Mouse (Mus musculus) lung, embryonic 16.5 days (tissue): ENCODE results near the gene Pou2f1. TPM values are rescaled to one million over a fixed set of nuclear protein-coding genes. Genes with fewer than 3 reads are reported as not detected.
A peak's percentile ranks its signal among the peaks of the same experiment; 100 is the strongest.

Source experiments
- ATAC-seq: fragments of 200-750 bp; cut with Nextera tagmentation; 2 replicates; pipeline ENCODE4 v1.8.0; 2017; ENCODE audit warnings: low read depth, mild to moderate bottlenecking, moderate library complexity
- H3K27ac ChIP-seq: fragments of 300-500 bp; sonication (generic); 2 replicates; pipeline ENCODE4 v1.5.1; 2014; ENCODE audit warnings: mild to moderate bottlenecking, control low read depth, low read length
- H3K27me3 ChIP-seq: fragments of 300-500 bp; sonication (generic); 2 replicates; pipeline ENCODE4 v1.6.1; 2014; ENCODE audit warnings: low read depth, low read length, mixed read lengths; ENCODE audit not compliant: control insufficient read depth, insufficient read depth
- H3K36me3 ChIP-seq: fragments of 300-500 bp; sonication (generic); 2 replicates; pipeline ENCODE4 v1.6.1; 2014; ENCODE audit warnings: low read length; ENCODE audit not compliant: control insufficient read depth, insufficient read depth
- H3K4me1 ChIP-seq: fragments of 300-500 bp; sonication (generic); replicated peaks from 2 replicates; pipeline ENCODE4 v1.6.1; 2014; ENCODE audit warnings: low read length, mixed read lengths; ENCODE audit not compliant: control insufficient read depth, insufficient read depth
- H3K4me2 ChIP-seq: fragments of 300-500 bp; sonication (generic); 2 replicates; pipeline ENCODE4 v1.6.1; 2014; ENCODE audit warnings: low read depth, low read length, control low read depth
- H3K4me3 ChIP-seq: fragments of 300-500 bp; sonication (generic); 2 replicates; pipeline ENCODE4 v1.5.1; 2014; ENCODE audit warnings: mild to moderate bottlenecking, low read length, control low read depth
- H3K9ac ChIP-seq: fragments of 300-500 bp; sonication (generic); 2 replicates; pipeline ENCODE4 v1.6.1; 2014; ENCODE audit warnings: low read length, control low read depth
- H3K9me3 ChIP-seq: fragments of 300-500 bp; sonication (generic); 2 replicates; pipeline ENCODE4 v1.6.1; 2016; ENCODE audit warnings: low read length; ENCODE audit not compliant: control insufficient read depth
- WGBS: fragments of 180-500 bp; shearing (Covaris S2); extraction: QIAGEN DNeasy Blood & Tissue Kit; methylation state at CpG from one replicate; pipeline ENCODE4 v1.1.7; 2014; 5-methylcytosine and 5-hydroxymethylcytosine counted together
- polyA plus RNA-seq: library from polyadenylated mRNA; unstranded; fragments of >200 nt; fragmentation: Nextera tagmentation; extraction: Ambion mirVana; gene quantifications from 2 replicates; pipeline ENCODE4 v1.2.1, GENCODE M21; 2015

Gene Pou2f1
- polyA plus RNA-seq, 1 experiment from 2014 or later, result 16.3 TPM

- H3K9ac ChIP-seq, result no peak overlapping the region
- no peak for ATAC-seq
- H3K9me3 ChIP-seq, result no peaks in the 10 kb centered on the region
- 0 out of 2 replicates have a peak, but pooled peaks cover 2% of the 10 kb centered on the region for H3K4me1 ChIP-seq
- H3K4me2 ChIP-seq, result no peak overlapping the region
- H3K36me3 ChIP-seq, result no peaks in the 10 kb centered on the region
- no peak overlapping the region for H3K4me3 ChIP-seq
- WGBS, result 58% methylated on average over 9 of the region's 9 CpGs
- H3K27ac ChIP-seq, result no peak overlapping the region
- H3K27me3 ChIP-seq, result no peaks in the 10 kb centered on the region
These were observed 146.5 kb downstream of the Pou2f1 start for GRCm38 (mm10) chr1:165855759-165856545.

DNA sequence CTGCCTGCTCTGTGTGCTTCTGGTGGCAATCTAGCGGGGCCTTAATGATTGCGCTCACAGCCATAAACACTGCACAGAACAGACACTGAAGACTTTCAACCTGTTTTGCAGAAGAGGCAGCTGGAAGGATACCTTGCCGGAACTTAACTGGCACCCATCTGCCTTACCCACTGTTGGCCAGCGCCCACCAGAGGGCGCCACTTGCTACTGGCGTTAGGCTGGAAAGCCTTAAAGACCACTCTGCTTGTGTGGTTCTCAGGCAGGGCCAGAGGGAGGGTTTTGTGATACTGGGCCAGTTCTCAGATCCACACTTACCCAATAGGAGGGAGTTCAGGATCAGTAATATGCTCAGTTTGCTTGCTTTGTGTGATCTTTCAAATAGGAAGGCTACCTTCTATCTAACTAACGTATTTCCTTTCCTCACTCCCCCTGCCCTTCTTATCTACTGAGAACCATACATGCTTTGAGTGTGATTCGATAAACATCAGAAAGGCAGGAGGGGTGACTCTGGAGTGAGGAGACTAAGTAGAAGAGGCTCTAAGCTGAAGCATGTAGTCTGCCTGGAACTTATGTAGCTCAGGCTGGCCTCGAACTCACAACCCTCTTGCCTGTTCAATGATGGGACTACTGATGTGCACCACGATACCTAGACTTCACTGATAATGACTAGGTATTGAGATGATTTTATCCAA, 148.6 kb downstream of the Pou2f1 start:
- no peak for ATAC-seq
- WGBS, result 60% methylated on average over 10 of the region's 10 CpGs
- Histone ChIP-seq H3K9ac (no peak overlapping the region), H3K27me3 (no peaks in the 10 kb centered on the region), H3K4me1 (peaks cover 8% of the 10 kb centered on the region; the same call in 1 of the 2 replicates), H3K4me3 (no peak overlapping the region), H3K27ac (no peak overlapping the region), H3K9me3 (no peaks in the 10 kb centered on the region), H3K4me2 (no peak overlapping the region), H3K36me3 (no peaks in the 10 kb centered on the region)

DNA sequence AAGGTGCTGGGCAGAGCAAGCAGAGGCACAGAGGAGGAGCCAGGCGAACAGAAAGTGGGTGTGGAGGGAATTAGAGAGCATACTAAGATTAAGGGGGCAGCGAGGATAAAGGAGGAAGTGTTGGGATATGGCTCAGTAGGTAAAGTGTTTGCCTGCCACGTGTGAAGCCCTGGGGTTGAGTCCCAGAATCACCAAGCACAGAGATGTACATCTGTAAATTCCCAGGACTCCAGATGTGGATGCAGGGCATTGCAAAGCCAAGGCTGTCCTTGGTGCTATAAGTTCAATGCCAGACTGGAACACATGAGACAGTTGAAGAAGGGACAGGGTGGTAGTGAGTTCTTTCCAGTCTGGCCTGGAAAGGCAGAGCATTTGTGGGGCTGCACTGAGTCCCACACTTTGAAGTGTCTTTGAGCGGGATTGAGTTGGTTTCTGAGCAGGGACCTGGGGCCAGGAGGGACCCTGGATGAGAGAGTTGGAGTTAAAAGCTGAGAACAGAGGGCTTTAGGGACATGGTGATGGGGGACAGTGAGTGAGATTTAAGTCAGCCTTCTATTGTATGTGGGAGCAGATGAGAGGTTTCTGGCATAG, 149.3 kb downstream of the Pou2f1 start:
- Histone ChIP-seq H3K4me3 (no peak overlapping the region), H3K9ac (no peak overlapping the region), H3K4me1 (peaks cover 8% of the 10 kb centered on the region; the same call in 1 of the 2 replicates), H3K36me3 (no peaks in the 10 kb centered on the region), H3K9me3 (no peaks in the 10 kb centered on the region), H3K4me2 (no peak overlapping the region), H3K27ac (no peak overlapping the region), H3K27me3 (no peaks in the 10 kb centered on the region)
- no peak for ATAC-seq
- WGBS, result 45% methylated on average over 4 of the region's 4 CpGs

DNA sequence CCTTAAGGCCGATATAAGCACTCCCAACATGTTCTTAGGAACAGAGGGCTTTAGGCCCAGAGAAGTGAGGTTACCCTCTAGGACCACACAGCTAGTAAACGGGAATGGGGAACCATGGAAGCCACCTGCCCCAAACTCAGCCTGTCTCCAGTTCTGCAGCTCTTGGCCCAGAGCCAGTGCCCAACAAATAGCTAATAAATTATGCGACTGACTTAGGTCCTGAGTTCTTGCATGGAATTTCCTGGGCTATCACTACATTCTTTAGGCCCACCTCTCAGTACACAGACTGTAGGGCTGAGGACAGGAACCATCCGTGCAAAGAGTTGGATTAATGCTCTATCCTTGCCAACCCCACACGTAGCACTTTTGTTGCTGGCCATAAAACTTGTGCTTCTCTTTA, 150.3 kb downstream of the Pou2f1 start:
- H3K27ac ChIP-seq, result no peak overlapping the region
- H3K4me1 ChIP-seq, result peaks cover 8% of the 10 kb centered on the region; the same call in 1 of the 2 replicates
- H3K9ac ChIP-seq, result no peak overlapping the region
- ATAC-seq, result no peak
- H3K4me3 ChIP-seq, result no peak overlapping the region
- H3K27me3 ChIP-seq, result no peaks in the 10 kb centered on the region
- no peak overlapping the region for H3K4me2 ChIP-seq
- WGBS, result 40% methylated on average over 5 of the region's 5 CpGs
- H3K36me3 ChIP-seq, result no peaks in the 10 kb centered on the region
- no peaks in the 10 kb centered on the region for H3K9me3 ChIP-seq

GRCm38 (mm10) chr1:165849458-165850445, 152.7 kb downstream of the Pou2f1 start:
- 52% methylated on average over 17 of the region's 17 CpGs for WGBS
- Histone ChIP-seq H3K9ac (no peak overlapping the region), H3K4me1 (peaks cover 13% of the 10 kb centered on the region), H3K36me3 (no peaks in the 10 kb centered on the region), H3K27me3 (0 out of 2 replicates have a peak, but pooled peaks cover 4% of the 10 kb centered on the region), H3K4me2 (no peak overlapping the region), H3K27ac (peak overlapping the region; percentile 47), H3K4me3 (no peak overlapping the region), H3K9me3 (no peaks in the 10 kb centered on the region)
- ATAC-seq, result peak; percentile 56

DNA sequence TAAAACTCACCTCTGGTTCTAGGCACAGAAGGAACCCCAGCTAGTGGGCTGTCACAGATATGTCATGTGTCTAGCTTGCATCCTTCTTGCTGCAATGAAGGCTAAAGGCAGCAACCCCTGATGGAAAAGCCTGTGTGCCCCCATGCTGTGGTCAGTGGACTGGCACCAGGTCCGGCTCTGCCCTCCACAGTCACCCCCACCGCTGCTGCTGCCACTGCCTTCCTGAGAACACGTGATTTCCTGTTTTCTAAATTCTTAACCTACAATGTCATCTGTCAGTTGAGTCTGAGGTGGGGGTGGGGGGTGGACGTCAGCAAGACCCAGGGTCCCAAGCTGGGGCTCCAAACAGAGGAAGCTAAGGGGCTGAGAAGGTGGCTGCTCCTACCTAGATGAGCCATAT, 153.6 kb downstream of the Pou2f1 start:
- Histone ChIP-seq H3K27me3 (peaks cover 8% of the 10 kb centered on the region; the same call in 1 of the 2 replicates), H3K4me2 (no peak overlapping the region), H3K36me3 (no peaks in the 10 kb centered on the region), H3K4me3 (no peak overlapping the region), H3K9me3 (no peaks in the 10 kb centered on the region), H3K9ac (no peak overlapping the region), H3K4me1 (peaks cover 13% of the 10 kb centered on the region), H3K27ac (peak overlapping the region; percentile 47; the same call in 1 of the 2 replicates)
- WGBS, result 45% methylated on average over 4 of the region's 4 CpGs
- ATAC-seq, result no peak

DNA sequence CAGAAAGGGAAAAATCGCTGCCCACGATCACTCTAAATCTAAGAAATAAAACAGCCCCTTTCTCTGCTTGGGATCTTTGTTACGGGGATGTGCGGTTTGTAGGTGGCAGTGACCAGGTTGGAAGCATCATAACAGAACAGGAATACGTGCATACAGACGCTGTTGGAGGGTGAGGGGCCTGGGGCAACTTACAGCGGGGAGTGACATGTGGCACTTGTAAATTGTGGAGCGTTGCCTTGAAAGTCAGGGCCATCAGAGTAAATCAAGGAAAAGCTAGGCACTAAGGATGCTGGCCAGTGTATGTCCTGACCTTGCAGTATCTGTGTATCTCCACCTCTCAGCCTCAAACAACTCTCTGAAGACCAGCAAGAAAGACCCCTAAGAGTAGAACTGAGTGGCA, 154.1 kb downstream of the Pou2f1 start:
- H3K36me3 ChIP-seq, result no peaks in the 10 kb centered on the region
- WGBS, result 82% methylated on average over 8 of the region's 8 CpGs
- peaks cover 11% of the 10 kb centered on the region; the same call in 1 of the 2 replicates for H3K27me3 ChIP-seq
- ATAC-seq, result no peak
- H3K4me3 ChIP-seq, result no peak overlapping the region
- H3K27ac ChIP-seq, result no peak overlapping the region; the same call in 1 of the 2 replicates
- H3K9me3 ChIP-seq, result no peaks in the 10 kb centered on the region
- no peak overlapping the region for H3K9ac ChIP-seq
- no peak overlapping the region for H3K4me2 ChIP-seq
- peaks cover 13% of the 10 kb centered on the region for H3K4me1 ChIP-seq

DNA sequence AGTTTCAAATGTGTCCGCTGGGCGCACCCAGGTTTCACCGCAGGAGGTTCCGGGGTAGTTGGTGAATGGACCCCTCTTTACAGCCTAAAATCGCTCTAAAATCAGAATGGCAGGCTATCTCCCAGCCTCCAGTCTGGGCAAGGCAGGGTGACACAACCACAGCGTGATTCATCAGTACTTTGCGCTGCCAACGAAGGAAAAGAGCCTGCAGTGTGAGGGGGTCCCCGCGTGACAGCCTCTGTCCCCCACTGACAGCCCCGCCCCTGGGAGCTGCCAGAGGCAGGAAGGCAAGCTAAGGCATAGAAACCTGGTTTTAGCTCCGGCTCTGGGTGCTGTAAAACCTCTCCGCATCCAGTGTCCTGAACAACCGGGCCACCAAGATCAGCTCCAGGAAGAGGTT, 157.1 kb downstream of the Pou2f1 start:
- 8% methylated on average over 14 of the region's 14 CpGs for WGBS
- Histone ChIP-seq H3K27me3 (peaks cover 22% of the 10 kb centered on the region), H3K4me2 (peak overlapping the region; percentile 100), H3K27ac (no peak overlapping the region), H3K4me1 (peaks cover 18% of the 10 kb centered on the region), H3K9ac (peak overlapping the region; percentile 66), H3K9me3 (no peaks in the 10 kb centered on the region), H3K36me3 (no peaks in the 10 kb centered on the region), H3K4me3 (peak overlapping the region; percentile 60)
- ATAC-seq, result no peak
